Mouse (Mus musculus) bone marrow, adult 2 months (tissue): Measurements from ENCODE around the gene Tchp.

ENCODE experiments used
- CTCF ChIP-seq: fragments of 200-500 bp; IDR thresholded peaks from 2 replicates; pipeline ENCODE4 v1.5.1; 2011; ENCODE audit warnings: low read length, control low read depth; ENCODE audit not compliant: control insufficient read depth, insufficient read depth
- POLR2A ChIP-seq: fragments of 200-500 bp; IDR thresholded peaks from 2 replicates; pipeline ENCODE4 v1.6.1; 2011; ENCODE audit warnings: low read depth, mild to moderate bottlenecking, control low read depth, low read length, borderline replicate concordance; ENCODE audit not compliant: control insufficient read depth

DNA sequence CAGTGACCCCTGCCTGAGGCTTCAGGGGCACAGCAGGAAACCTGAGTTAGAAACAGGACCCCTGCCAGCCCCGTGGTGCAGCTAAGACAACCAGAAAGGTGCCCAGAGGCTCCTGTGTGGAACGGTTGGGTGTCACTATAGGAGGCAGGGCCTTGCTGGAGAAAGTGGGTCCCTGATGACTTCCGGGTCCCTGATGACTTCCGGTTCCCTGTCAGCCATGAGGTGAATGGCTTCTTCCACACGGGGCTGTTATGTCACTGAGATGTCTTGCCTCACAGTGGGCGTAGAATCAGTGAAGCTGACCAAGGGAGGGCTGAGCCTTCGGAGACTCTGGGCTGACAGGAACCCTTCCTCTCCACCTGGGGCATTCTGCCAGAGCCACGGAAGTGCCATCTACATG lies 33.0 kb upstream of the Tchp start:
- TF ChIP-seq CTCF (no peak), POLR2A (no peak)
